Mouse (Mus musculus): ENCODE measurements around the gene Clybl. TPM values are rescaled to one million over a fixed set of nuclear protein-coding genes. Genes with fewer than 3 reads are reported as not detected.
A peak's percentile ranks its signal among the peaks of the same experiment; 100 is the strongest.

Gene Clybl
- polyA plus RNA-seq, 3 experiments from 2014 or later: 8.4 to 10.6 (median 10.4) TPM

DNA sequence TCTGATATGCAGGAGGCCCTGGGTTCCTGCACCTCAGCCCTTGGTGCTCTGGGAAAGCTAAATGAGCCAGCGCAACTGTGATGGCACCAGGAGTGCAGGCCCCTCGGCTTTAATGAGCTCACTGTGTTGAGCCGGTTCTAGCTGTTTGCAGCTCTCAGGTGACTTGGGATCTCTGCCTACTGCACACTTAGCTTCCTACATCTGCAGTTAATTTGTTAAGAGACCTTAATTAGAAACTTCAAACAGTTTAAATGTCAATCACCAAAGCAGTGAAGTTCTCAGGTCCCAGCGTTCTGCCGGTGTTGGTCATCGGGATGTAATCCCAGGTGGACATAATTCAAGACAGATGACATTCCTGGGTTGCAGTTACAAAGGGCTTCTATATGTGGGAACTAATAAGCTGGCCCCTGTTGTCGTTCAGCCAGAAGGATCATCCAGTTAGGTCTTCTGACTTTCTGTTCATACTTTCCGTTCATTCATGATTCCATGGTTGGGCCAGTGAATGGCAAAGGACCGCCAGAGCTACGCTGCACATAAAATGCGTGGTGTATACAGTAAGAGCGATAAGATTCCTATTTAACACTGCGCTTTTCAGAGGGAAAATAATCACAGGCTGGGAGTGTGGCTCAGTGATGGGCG, 18.9 kb downstream of the Clybl start:
- no peak for ATAC-seq

GRCm38 (mm10) chr14:122209177-122209576, 27.7 kb downstream of the Clybl start:
- no peak for ATAC-seq

- ATAC-seq: no peak
These were observed 32.1 kb downstream of the Clybl start for GRCm38 (mm10) chr14:122213590-122213989.

GRCm38 (mm10) chr14:122214126-122214525, 32.6 kb downstream of the Clybl start:
- ATAC-seq: no peak

- no peak for ATAC-seq
These were observed 35.7 kb downstream of the Clybl start for GRCm38 (mm10) chr14:122217221-122217620.

DNA sequence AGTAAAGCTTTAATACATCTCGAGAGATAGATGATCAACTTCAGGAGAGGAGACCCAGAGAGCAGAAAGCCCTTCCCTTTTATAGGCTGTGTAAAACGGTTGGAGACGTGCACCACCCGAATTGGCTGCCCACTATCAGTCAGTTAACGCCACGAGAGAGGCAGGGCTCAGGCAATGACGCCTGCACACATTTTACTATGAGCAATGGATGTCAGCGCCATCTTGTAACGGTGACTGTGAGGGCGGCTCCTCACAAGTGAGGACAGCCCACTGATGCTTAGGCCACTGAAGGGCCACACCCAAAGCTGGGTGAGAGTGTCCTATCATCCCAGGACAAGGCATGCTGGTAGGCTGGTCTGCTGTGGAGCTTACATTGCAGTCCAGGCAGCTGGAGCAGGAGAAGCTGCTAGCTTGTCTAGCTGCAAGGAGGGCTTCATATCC, 41.5 kb downstream of the Clybl start:
- ATAC-seq: no peak

- ATAC-seq: peak; percentile 92
These were observed 42.1 kb downstream of the Clybl start for GRCm38 (mm10) chr14:122223461-122224102.

DNA sequence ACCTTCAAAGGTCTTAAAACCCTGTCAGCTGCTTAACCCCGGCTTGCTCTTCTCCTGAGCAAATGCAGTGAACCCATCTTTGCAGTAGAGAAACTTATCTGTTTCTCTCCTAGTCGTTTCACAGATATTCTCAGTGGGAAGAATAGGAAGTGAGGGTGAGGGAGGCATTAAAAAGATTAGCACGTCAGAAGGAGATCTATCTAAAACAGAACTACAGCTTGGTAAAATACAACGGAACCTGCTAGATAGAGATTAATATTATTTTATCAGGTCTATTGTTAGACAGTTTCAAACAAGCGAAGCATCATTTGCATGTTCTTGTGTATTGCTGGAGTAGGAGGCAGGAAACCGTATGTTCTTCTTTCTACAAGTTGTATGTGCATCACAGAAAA, 42.6 kb downstream of the Clybl start:
- ATAC-seq: no peak

DNA sequence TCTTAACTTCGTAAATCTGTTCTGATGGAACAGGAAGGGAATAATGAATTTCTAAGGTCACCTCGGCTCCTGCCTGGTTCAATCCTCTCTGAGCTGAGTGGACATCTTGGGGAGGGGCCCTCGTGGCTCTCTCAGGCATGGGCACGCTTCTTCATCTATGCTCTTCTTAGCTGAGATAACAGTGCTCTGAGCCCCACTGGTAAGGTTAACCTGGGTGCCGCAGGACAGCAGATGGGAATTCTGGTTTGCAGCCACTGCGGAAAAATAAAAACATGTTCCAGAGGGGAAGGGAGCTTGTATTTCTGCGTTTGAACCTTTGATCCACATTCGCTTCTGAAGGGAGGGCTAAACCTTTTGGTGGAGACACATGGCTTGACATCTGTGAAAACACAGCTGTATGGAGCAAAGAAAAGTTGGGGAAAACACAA, 43.0 kb downstream of the Clybl start:
- no peak for ATAC-seq

GRCm38 (mm10) chr14:122225479-122226132, 44.1 kb downstream of the Clybl start:
- no peak for ATAC-seq

- no peak for ATAC-seq
These were observed 44.6 kb downstream of the Clybl start for GRCm38 (mm10) chr14:122226133-122226515.

DNA sequence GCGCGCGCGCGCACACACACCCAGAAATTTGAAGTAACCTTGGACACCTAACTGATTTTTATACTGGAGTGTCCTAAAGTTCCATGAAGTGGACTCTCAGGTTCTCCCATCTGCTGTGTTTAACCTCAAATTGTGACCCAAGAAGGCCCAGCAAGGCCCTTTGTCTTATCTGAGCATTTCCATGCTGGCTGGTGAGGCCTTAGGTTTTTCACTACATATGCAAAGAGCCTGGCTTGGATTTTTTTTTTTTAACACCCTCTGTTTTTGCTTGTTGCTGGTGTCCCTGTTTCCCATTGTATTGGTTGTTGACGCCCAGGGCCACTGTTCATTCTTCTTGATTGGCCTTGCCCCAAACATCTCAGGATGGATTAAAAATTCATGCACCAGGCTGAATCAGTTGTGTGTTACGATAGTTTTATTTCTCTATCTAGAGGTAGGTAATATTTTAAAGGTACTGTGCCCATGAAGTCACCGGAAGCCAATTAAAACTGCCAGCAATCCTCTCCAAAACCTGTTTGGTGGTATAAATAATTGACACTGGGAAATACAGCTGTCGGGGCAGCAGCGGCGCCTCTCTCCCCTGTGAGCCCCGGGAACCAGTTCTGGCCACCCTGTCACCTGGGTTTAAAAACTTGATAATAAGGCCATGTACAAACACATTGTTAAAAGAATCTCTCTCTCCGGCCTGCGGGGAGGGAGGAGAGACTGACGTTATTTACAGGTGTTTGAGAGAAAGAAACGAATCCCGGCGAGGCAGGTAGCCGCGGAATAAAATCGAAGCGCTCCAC, 45.4 kb downstream of the Clybl start:
- ATAC-seq: no peak

DNA sequence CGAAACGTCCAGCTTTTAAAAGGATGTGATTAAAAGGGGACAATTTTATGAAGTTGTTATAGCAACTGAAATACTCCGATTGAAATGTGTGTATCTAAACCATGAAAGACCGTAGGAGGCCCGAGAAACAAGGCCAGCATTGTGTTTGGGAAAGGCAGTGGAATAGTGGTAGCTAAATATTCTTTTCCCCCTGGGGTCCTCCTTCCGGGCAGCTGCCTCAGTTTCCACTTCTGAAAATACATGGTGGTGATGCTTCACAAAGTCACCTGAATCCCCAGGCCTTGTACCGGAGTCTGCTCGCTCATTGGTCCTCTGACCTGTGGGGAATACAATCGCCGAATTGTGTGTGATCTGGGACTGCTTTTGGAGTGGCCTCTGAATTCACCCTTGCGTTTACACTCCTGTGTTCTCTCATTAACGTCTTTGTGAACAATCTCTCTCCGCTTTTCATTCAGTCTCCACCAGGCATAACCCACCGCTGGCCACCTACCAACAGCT, 46.0 kb downstream of the Clybl start:
- no peak for ATAC-seq

GRCm38 (mm10) chr14:122228816-122229551, 47.5 kb downstream of the Clybl start:
- no peak for ATAC-seq

- no peak for ATAC-seq
These were observed 48.5 kb downstream of the Clybl start for GRCm38 (mm10) chr14:122229988-122230387.

GRCm38 (mm10) chr14:122230621-122231025, 49.1 kb downstream of the Clybl start:
- ATAC-seq: no peak

GRCm38 (mm10) chr14:122231073-122231472, 49.6 kb downstream of the Clybl start:
- ATAC-seq: no peak

DNA sequence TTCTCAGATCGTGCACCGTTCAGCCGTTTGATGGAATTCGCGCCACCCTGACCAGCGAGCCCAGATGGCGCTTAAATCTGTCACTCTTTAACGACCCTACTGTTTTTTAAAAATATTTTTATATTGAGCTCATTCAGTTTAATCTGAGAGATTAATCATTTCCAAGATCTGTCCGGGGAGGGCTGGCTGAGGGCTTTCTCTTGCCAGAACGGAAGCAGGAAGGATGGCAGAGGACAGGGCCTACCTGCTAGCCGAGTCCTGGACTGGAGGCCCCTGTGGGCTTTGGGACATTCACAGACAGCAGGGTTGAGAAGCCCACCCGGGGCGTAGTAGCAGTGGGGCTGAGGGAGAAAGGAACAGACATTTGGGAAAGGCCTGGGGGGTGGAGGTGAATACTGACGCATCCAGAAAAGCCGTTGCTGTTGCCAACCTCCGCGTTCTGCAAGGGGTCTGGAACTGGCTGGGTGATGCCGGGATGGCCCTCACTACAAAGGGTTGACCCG, 51.8 kb downstream of the Clybl start:
- ATAC-seq: no peak

- ATAC-seq: no peak
These were observed 62.4 kb downstream of the Clybl start for GRCm38 (mm10) chr14:122243874-122244273.

- no peak for ATAC-seq
These were observed 65.7 kb downstream of the Clybl start for GRCm38 (mm10) chr14:122246919-122247859.

DNA sequence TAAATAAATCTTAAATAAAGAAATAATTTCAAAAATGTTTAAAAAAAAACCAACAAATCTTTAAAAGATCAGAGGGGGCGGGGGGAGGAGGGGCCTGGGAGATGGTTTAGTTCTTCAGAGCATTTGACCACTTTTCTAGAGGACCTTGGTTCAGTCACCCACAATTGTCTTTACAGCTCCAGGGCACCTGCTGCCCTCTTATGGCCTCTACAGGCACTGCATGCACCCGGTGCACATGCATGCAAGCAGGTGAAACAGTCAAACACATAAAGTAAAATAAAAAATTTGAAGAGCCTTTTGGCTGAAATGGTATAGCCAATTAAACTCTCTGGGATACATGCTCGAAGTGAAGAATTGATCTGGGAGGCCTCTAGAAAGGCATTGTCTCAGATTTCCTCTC, 67.6 kb downstream of the Clybl start:
- ATAC-seq: no peak
